Mouse (Mus musculus): ENCODE results near the gene Fam83g.
A peak's percentile ranks its signal among the peaks of the same experiment; 100 is the strongest.

Fam83g gene

DNA sequence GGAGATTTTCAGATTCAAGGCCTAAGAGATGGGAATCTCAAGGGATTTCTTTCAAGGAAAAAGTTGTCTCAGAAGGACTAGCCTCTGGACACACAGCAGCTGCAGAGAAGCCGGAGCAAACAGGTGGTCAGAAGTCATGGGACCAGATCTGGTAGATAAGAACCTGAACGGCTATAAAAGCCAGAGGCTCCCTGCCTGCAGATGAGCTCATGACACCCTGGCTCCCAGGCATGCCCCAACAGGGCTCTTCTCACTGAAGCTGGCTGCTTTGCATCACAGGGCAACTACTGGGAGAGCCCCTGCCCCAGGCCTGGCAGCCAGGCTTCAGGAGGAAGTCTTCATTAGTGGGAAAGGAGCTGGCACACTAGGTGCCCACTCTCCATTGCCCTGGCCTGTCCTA lies 8.6 kb upstream of the Fam83g start:
- DNase-seq: no peak

DNA sequence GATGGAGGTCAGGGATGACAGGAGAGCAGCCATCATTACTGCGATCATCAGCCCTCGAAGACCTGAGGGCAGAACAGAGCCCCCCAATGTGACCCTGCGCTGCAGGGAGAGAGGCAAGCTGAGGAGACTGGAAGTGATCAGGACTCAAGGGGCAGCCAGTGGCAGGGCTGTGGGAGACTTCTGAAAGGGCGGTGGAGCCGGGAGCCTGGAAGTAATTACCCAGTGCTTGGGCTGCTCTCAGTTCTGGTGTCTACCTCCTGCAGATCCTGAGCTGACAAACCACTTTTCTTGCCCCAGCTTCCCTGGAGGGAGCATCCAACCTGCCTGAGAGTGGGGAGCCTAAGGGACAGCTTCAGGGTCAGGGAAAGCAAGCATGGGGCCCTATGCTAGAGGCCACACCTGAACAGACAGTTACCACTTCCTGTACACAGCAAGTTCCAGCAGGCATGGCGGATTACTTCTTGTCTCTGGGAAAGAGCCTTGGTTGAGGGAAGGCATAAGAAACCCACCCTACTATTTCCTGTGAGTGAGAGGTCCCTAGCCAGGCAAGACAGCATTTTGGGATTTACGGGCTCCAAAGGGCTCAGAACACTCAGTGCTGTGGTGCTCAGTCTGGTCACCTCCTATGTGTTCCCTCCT lies 7.6 kb upstream of the Fam83g start:
- no peak for DNase-seq

DNA sequence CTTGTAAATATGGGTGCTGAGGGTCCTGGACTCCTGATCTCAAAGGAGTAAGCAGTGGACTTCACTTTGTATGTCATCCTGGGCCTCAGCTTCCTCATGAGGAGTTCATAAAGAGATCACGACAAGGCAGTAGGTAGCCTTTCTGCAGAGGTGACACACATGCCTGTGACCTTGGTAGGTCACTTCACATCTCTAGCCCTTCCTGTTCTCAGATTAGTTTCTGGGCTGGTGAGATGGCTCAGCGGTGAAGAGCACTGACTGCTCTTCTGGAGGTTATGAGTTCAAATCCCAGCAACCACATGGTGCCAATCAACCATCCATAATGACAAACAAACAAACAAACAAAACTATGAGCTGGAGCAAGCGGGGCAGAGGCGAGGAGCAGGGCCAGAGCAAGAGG lies 6.2 kb upstream of the Fam83g start:
- no peak for DNase-seq

DNA sequence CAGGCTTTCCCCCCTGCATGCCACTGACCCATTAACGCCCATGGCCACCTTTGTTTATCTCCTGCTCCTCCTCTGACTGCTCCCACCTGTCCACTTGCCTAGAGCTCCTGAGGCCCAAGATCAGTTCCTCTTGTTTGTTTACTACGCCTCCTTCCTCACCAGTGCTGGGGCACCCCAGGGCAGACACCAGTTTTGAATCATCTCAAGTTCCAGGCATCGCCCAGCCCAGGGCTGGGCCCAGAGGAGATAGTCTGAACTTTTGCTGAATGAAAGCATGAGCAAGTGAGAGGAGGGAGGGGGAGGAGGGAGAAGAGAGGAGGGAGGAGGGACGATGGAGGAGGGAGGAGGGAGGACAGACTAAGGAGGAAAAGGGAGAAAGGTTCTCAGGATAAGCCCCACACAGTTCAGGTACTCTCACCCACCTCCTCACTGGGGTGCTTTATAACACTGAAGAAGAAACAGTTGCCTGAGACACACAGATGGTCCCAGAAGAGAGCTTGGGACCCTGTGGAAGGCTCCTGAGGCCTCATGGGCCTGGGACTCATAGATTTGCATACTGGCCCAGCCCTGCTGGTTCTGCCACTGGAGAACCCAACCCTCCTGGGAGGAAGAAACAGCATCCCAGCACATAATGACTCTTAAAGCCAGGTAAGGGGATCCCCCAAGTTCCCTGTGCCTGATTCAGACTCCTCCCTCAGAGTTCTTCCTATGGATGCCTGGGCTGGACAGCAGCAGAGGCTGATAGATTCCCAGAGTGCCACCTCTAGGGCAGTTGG lies 4.6 kb upstream of the Fam83g start:
- DNase-seq: no peak

DNA sequence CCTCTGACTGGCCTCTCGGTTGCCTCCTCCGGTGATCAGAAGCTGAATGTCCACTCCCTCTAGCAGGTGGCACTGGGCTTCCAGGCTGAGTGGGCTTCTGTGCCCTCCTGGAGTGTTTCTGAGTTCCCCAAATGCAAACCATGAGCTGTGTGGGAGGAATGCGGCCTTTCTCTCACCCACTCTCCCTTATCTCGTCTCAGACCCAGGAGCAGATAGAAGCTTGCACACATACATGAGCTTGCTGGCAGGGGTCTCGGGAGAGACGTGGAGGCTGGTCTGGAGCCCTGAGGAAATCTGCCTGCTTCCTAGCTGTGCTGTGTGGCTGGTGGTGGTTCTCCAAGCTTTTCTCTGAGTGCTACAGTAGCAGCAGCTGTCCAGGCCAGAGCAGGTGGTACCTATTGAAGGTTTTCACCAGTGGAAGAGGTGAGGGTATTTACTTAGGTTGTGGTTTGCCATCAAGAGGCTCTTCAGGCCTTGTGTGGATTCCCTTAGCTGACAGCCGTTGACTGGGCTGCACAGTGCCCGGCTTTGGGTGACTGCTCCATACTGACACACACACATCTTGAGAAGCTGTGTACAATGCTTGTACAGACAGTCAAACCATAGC lies 1.3 kb downstream of the Fam83g start:
- DNase-seq: no peak

DNA sequence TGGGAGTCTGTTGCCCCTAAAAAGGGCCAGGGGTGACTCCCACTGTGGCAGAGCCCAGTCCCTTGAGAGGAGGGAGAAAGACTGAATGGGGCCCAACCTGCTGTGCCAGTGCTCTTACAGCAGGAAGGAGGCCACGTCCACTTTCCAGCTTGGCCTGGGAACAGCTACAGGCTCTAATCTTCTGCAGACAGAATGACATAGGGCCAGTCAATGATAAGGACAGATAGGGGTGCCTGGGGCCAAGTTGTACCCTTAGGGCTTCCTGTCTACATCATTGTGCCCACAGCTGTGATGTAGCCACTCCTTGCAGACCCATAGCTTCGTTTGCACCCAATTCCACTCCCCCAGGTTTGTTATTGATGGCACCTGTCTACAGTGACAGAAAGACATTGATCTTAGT lies 2.2 kb downstream of the Fam83g start:
- DNase-seq: no peak

DNA sequence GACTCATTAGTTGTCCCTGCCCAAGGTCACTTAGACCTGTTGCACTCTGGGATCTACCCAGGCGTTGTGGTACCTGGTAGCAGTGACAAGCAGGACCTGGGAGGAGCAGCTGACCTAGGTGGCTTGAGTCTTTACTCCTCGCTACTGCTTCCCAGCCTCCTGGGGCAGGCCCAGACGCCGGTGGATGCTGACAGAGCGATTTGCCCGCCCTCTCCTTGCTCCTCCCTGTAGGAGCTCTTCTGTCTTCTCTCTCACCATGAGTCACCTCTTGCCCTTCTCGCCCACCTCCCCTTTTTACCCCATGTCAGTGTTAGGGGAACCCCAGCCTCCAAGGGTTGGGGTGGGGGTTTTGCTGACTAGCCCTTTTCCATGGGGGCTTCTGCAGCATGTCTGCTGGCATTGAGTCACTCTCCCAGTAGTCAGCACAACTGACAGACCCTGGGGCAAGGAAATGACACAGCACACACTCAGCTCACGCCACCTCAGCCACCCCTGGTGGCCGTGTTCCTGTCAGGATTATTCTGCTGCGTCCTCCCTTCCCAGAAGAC lies 3.1 kb downstream of the Fam83g start:
- DNase-seq: no peak

DNA sequence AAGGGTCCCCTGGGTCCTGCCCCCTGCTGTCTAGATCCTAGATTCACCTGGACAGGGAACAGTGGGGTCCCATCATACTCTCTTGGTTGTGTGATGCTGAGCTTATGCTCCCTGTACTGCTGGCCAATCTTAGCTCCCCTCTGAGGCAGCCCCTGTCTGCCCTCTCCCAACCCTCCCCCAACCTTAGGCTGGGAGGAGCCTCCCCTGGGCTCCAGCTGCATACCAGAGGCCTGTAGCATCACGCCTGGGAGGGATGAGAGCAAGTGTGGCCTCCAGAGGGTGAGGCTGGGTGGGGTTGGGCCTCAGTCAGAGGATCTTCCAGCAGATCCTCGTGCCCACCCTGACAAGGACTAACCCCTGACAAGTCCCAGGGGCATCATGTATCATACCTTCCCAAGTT lies 3.7 kb downstream of the Fam83g start:
- DNase-seq: no peak

DNA sequence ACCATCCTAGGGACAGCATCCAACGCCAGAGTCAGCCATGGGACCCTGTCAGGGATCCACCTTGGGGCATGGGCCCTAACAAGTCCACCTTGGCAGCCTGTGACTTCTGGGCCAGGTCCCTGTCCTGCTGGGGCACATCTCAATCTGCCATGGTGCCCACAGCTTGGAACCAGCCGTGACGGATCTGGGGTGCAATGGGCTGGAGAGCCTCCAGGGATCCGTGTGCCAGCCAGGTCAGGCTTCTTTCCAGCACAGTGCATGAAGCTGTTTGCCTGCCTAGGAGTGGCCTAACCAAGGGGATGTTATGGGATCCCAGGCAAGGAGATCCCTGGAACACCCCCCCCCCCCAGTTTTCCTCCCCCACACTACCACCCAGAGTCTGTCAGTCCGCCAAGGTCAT lies 9.1 kb downstream of the Fam83g start:
- DNase-seq: no peak

DNA sequence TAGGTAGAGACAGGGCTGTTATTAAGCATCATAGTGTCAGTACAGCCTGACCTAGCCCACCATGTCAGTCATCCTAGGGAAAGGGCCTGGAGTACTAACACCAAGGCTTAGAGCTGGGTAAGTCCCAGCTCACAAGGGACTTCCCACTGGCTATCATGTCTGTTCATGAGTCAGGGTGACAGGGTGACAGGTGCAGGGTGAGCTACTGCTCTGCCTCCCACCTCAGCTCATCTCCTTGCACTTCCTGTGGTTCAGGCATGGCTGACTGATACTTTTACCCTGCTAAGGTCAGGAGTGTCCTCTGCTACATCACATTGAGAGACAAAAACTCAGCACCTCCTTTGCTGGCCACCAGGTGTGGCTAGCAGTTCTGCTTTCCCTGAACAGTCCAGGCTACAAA lies 15.0 kb downstream of the Fam83g start:
- no peak for DNase-seq

DNA sequence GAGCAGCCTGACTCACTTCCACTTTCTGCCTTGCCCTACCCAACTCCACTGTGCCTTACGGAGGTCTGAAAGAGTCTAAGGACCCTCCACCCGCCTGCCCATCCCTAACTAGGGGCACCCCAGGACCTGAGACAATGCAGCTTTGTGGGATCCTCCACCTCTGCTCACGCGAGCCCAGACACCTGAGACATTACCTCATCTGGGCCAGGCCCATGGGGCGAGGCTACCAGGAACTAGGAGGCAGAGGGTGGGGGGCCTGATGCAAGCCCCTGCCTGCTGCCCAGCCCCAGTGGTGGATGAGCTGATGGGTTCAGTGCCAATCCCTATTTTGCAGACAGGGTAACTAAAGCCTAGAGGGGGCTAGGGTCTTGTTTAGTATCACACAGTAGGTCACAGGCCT lies 15.6 kb downstream of the Fam83g start:
- DNase-seq: no peak

DNA sequence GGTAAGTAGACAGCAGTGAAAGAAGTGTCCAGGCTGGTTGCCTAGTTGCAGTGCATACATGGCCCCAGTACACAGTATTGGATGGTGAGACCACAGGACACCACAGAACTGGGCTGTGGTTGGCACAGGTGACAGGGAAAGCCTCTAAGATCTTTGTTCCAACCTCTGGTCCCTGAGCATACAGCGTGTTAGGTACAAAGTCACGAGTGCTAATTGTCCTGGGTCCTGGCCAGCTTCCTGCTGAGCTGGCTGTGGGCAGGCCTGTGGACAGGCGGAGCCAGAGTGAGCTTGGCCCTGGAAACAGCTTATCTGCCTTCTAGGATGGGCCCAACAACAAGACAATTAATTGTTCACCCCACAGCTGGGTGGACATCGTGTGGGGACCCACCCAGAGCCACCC lies 16.0 kb downstream of the Fam83g start:
- DNase-seq: peak; percentile 40

DNA sequence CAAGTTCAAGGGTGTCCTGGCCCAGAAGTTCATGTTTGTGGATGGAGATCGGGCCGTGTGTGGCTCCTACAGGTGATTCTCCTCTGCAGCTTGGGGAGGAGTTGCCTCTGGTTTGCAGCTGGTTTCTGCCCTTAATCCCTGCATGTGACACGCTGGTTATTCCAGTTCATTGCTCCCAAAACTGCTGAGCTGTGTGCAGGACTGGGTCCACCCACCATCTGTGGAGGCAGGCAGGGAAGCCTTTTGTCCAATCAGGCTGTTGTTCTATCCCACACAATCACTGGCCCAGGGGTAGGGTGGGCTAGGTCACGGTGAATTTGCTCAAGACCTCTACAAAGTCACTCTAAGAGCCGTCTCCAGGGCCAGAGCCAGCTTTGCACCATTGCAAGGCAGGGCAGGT lies 17.8 kb downstream of the Fam83g start:
- DNase-seq: no peak

DNA sequence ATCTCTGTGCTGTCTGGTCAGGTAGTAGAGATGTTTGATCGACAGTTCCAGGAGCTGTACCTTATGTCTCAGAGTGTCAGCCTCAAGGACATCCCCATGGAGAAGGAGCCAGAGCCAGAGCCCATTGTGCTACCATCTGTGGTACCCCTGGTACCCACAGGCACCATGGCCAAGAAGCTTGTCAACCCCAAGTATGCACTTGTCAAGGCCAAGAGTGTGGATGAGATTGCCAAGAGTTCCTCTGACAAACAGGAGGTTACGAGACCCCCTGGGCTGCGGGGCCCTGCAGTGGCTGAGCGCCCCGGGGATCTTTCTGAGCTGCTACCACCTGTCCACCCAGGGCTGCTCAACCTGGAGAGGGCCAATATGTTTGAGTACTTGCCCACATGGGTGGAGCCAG lies 18.6 kb downstream of the Fam83g start:
- no peak for DNase-seq

DNA sequence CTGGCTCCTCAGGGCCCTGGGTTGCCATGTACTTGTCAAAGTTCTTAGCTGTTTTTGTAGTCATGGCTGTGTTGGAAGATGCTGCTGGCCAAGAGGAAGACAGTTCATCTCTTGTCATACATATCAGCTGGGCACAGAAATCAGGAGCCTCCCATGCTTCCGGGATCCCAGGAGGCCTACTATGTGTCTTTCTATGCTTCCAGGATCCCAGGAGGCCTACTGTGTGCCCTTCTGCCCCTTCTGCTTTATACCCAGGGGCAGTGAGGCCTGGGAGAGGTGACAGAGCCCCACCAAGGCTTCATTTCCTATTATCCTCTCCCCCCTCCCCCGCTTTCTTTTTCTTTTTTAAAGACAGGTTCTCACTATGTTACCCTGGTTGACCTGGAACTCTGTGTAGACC lies 21.7 kb downstream of the Fam83g start:
- no peak for DNase-seq

DNA sequence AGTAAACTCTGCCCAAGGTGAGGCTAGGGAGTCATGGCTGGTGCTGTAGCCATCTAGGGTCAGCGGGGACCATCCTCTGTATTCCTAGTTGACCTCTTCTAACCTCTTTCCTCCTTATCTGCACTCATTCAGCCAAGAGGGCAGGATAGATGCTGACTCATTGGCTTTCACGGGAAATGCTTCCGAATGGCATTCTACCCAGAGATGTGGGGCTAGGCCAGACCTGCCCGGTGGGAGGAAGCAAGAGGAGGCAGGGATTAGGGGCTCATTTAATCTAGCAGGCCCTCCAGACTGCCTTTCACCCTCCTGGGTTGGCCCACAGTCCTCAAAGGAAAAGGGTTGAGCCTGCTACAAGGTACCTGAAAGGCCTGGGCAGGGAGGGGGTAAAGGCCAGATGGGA lies 22.3 kb downstream of the Fam83g start:
- DNase-seq: no peak

DNA sequence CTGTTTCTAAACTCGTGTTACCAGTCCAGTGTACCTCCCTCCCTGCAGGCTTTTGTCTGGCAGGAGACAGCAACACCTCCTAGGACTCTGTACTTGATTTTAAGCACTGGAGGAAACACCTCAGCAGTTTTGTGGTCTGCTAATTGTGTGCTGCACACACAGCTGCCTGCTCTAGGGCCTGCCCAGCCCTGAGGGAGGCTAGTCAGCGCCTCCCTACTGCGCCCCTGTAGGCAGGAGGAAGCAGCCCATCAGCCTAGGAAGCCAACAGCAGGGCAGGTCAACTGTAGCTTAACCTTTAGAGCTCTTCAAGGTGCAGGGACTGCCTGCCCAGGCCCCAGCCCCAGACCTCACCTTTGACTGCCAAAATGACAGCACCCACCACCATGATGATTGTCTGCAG lies 25.0 kb downstream of the Fam83g start:
- DNase-seq: no peak

DNA sequence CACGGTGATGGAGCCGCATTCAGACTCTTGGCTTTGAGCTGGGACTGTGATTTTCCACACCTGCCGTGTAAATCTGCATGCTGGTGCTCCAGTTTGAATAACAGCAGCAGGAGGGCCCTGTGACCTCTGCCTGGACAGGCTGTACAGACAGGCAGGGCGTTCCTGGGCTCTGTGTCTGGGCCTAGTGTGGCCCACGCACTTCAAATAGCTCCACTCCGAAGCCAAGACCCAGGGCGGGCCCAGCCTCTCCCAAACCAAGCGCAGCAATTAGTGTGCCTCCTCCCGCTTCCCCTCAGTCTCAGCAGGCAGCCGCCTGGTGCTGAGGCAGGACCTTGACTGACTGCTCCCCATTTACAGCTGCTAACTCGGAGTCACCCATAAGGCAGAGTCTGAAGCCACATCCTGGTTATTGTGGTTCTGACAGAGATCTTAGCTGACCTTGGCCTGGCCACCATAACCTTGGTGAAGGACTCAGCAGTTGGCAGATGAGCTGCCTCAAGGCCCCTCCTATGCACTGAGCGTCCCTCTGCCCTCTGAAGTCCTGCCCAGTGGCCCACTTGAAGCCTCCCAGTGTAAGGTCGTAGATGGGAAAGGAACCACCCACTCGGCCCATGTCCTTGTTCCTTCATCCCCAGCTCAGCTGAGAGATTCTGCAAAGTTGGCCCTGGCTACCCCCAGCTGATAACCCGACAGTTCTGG lies 29.4 kb downstream of the Fam83g start:
- DNase-seq: no peak

DNA sequence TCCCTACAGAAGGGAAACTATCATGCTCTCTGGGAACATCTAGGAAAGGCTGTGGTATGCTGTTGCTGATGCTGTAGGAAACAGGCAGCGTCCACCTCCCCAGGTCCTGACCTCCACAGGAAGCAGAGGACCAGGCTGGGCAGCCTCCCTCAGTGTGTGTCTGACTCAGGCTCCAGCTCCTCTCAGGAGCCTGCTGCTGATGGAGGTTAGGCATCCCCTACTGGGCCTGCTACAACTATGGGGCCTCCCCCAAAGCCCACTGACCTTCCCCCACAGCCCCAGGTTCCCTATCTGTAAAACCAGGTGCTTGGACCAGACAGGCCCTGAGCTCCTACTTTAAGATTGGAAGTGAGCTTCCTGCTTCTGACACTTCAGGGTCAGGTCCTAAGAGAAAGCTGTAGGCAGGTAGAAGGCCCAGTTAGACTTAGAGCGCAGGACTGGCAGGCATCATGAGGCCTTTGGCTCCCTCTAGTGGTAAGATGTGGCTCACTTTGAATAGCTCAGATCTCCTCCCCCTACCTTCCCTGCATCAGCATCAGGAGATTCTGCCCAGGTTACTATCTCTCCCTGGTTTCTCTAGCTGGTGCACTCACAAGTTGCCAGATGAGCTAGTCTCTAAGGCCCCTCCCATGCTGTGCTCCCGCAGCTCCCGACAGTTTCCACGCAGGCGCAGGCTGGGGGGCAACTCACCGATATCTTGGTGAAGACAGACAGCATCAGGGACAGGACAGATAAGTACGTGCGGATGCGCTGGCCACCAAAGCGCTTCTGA lies 30.6 kb downstream of the Fam83g start:
- DNase-seq: peak; percentile 85

DNA sequence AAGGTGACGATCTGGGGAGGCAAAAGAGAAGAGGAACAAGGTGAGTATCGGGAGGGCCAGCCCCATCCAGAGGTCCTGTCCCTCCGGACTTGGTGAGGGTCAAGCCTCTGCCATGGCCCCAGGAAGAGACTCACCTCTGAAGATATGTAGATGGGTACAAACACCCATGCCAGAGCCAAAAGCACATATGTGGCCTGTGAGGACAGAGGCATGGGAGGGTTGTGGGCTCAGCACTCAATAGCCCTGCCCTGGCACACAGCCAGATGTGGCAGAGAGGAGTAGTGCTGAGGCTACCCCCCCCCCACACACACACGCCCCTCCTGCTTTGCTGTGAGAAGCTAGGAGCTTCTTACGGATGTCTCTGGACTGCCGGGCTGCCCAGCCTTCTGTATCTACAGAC lies 31.2 kb downstream of the Fam83g start:
- no peak for DNase-seq

DNA sequence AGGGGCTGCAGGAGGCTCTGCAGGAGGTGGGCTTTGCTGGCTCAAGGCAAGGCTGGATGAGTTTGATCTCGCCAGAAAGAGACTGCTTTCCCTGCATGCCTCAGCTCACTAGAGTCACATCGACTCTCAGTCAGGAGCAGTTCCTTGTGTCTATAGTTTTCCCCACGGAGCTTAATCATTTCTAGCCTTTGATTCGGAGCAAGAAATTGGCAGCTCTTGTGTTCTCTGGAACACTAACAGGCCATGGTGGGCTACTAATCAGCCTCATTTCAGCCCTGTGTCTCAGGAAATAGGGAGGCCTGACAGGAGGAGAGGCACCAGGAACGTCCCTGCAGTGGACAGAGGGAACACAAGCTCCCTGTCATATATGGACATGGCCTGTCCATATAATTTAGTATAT lies 34.1 kb downstream of the Fam83g start:
- no peak for DNase-seq

DNA sequence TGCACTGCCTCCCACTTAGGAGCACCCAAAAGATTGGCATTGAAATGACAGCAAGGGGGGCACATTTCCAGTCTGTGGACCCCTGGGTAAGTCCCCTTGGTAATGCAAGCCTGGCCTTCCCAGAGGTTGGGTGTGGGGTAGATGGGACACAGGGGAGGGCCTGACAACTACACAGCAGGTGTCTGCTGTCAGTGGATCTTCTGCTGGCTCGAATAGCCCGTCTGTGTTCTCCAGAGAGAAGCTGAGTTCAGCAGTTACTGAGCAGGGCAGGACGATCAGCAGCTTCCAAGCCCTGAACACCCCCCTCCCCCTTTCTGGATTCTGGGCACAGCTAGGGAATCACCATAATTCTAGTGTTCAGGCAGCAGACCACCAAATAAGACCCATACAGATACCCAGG lies 35.5 kb downstream of the Fam83g start:
- no peak for DNase-seq

DNA sequence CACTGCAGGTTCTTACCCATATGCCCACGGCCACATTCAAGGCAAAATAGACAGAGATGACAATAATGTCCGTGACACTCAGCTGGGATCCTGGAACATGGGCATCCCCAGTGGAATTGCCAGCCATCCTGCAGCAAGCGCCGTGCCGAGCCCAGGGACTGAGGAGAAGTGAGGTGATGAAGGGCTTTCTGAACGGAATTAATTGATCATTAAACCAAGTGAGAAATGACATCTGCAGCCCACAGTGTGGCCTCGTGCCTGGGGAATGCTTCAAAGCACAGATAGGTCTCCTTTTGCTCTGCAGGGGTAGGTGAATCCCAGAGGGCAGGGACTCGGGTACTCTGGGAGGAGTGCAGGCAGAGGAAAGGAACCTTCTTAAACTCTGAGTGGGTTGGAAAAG lies 35.9 kb downstream of the Fam83g start:
- no peak for DNase-seq
